Mouse (Mus musculus) lung, postnatal 36 days (tissue): ENCODE results near the gene Zdhhc14.

Experiments
- DNase-seq: peaks from one replicate; pipeline ENCODE4 v3.0.0; 2022; ENCODE audit warnings: mixed read lengths

Zdhhc14 gene

DNA sequence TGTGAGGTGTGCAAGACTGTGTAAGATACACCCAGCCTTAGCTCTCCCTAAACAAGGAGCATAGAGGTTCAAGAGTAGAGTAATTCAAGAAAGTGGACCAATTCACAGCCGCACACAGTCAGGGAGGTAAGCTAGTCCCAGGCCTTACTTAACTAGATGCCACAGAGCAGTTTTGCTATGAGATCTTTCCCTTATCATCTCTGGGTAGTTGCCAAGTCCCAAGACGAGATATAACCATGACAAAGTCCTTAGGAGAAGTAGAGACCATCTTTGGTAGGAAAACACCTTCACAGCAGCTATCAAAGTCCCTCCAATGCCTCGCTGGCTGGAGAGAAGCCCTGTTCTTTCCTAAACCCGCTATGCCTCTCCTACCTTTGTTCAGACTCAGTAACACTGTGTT is 301.2 kb downstream of the Zdhhc14 start:
- DNase-seq: no peak

DNA sequence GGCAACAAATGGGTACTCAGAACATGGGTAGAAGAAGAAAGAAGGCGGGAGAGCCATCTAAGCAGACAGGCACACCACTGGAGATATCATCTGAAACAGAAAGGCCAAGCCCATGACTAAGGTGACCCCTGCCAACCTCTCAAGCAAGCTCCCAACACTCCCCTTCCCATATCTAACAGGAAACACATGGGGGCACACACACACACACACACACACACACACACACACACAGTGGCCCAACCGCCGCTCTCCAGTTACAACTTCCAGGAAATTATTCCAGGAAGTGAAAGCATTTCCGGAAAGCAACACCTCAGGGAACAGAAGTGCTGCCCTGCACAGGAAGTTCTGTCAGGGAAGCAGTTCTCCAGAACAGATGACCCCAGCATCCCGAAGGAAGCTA is 301.9 kb downstream of the Zdhhc14 start:
- no peak for DNase-seq

GRCm38 (mm10) chr17:5795369-5795768 is 303.0 kb downstream of the Zdhhc14 start:
- no peak for DNase-seq

- peak; percentile 92 for DNase-seq
Observed at GRCm38 (mm10) chr17:5795878-5796277, 303.5 kb downstream of the Zdhhc14 start.

DNA sequence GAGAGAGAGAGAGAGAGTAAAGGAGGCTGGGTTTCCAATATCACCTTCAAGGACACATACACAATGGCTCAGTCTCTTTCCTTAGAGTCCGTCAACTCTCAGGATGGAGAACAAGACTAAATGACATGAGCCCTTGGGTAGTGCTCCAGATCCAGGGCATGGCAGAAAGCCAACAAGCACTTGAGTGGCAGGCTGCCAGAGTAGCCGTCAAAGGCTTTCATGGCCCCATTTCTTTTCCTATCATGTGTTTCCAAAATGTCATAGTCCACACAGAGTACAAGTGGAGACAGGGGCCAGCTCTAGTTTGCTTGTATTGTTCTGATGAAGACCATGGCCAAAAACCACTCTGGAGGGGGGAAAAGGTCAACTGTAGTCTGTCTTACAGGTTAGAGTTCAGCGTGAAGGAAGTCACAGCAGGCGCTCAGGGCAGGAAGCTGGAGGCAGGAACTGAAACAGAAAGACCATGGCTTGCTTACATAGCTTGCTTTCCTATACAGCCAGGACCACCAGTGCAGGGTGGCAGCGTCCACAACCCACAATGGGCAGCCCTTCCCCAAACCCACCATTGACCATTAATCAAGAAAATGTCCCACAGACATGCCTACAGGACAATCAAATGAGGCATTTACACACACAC is 304.9 kb downstream of the Zdhhc14 start:
- DNase-seq: peak; percentile 53

GRCm38 (mm10) chr17:5798221-5798801 is 306.0 kb downstream of the Zdhhc14 start:
- peak; percentile 60 for DNase-seq

- no peak for DNase-seq
Observed at GRCm38 (mm10) chr17:5798900-5799299, 306.5 kb downstream of the Zdhhc14 start.

DNA sequence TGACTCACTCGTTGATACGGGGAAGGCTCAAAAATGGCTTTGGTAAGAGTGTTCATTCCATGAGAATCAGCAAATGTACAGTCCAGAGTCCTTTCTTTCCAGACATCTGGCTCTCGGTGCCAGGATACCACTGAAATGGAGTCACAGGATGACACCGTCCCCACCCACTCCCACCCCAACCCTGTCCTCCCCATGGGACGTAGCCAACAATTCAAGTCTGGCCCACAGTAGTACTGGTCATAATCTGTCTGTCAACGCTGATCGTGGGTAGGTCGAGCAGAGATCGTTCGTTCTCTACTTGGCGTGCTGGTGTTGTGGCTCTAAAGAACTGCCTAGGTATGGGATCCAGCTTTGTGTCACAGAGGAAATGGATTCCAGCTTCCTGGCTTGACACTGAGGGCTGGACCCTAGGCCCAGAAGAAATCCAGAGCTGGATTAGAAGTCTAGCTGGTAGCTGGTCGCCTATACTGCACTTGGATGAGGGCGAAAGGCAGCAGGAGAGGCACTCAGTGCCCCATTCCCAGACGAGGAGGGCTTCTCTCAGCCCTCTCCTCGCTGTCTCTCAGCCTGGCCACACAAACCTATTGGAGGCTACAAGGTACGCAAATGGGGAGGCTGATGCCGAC is 307.2 kb downstream of the Zdhhc14 start:
- no peak for DNase-seq

- no peak for DNase-seq
Observed at GRCm38 (mm10) chr17:5800254-5800653, 307.9 kb downstream of the Zdhhc14 start.

- DNase-seq: no peak
Observed at GRCm38 (mm10) chr17:5800824-5801560, 308.6 kb downstream of the Zdhhc14 start.

GRCm38 (mm10) chr17:5801761-5802655 is 309.7 kb downstream of the Zdhhc14 start:
- peak; percentile 25 for DNase-seq

DNA sequence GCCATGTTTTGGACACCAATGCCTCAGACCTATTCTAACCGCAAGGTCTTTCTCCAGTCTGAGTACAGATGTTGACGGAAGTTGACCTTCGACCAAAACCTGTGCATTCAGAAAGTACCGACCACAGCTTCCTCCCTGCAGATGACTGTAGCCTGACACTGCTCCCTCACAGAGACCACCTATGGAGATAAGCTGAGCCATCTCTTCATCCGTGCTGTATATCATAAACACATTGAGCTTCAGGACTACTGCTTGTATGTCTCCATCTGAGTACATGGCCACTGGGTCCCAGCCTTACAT is 310.2 kb downstream of the Zdhhc14 start:
- DNase-seq: peak; percentile 55
